Mouse (Mus musculus) kidney, adult 8-10 months (tissue): ENCODE results near the gene Hadhb.
"Not testable (repeated sequence)": the region's sequence is repeated elsewhere in the genome, so short reads cannot be mapped to it uniquely, and the experiment has no call there.

Source experiments
- DNase-seq, 2 experiments: peaks; one replicate each; pipeline ENCODE4 v3.0.0; 2022

Hadhb gene

GRCm38 (mm10) chr5:30187687-30188485, 32.8 kb downstream of the Hadhb start:
- no peak for DNase-seq

DNA sequence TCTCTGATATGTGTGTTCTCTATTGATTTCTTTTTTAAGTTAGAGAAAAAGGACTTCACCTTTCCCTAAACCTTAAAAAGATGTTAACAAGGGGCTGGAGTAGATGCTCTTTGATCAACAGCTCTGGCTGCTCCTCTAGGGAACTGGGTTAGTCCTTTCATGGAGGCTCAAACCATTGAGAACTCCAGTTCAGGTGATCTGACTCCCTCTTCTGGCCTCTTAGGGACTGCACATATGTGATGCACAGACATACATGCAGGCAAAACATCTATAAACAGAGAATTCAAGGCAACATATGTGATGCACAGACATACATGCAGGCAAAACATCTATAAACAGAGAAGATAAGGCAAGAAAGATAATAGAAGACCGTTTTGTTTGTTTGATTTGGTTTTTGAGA, 37.4 kb downstream of the Hadhb start:
- peak in 1 of 2 experiments; percentile 10 for DNase-seq

GRCm38 (mm10) chr5:30195340-30195739, 40.3 kb downstream of the Hadhb start:
- no peak for DNase-seq

DNA sequence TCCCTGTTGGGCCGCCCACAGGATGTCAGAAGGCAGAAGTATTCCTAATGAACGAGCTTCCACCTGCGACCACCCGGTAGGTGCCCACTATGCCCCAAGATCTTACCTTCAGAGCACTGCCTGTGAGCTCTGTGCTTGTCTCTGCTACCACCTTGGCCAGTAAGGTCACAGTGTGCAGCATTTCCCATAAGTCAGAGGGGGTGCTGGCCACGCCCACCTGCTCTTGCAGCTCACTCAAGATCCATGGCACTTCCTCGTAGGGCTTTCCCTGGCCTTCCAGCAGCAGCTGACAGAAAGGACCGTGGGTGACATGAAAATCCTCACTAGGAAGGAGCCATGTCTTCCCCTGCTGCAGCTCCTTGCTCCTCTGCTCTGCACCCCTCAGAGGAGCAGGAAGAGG, 43.2 kb downstream of the Hadhb start:
- no peak for DNase-seq

DNA sequence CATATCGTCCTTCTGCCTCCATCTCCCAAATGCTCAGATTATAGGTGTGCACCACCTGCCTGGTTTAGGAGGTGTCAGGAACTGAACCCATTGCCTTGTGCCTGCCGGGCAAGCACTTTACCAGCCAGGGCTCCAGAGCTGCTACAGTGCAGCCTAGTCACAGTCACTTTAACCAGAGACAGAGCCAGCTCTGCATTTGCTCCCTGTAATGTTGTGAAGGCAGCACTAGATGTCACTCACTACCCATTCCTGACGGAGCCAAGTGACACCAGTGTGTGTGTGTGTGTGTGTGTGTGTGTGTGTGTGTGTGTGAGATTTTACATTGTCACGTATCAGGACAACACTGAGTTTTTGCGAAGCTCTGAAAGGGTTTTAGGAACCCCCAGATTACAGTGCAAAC, 46.5 kb downstream of the Hadhb start:
- peak in 1 of 2 experiments; percentile 18 for DNase-seq

DNA sequence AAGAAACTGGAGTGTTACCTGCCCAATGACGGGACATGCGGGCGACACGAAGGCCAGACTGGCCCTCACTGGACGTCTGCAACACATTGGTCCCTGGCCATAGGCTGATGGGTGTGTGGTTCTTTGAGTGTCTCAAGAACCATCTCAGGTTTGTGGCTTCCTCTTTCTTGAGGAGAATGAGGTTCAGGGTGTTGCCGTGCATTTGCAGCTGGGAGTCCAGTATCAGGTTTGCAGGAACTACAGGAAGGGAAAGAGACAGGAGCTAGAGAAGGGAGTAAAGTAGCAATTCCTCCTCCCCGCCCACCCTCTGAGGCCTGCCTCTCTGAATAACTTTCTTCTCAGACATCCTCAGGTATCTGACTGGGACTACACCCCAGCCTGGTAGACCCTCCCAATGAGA, 47.2 kb downstream of the Hadhb start:
- DNase-seq = no peak

- DNase-seq = no peak
Observed at GRCm38 (mm10) chr5:30203216-30203885, 48.3 kb downstream of the Hadhb start.

DNA sequence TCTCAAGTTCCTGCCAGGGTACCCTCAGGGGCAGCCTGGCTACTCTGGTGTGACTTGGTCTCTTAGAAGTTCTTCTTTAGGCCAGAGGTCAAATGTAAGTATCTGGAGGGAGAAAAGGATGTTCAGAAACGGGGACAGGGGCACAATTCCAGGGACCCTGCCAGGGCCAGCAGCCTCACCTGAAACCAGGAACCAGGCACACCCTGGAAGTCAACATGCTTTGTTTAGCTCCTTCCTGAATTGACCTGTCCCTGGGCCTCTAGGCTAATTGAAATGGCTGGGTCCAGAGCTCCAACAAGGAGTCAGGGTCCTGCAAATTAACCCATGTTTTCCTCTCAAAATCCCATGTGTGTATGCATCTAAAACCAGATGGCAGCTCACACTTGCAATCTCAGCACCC, 49.4 kb downstream of the Hadhb start:
- DNase-seq = no peak

DNA sequence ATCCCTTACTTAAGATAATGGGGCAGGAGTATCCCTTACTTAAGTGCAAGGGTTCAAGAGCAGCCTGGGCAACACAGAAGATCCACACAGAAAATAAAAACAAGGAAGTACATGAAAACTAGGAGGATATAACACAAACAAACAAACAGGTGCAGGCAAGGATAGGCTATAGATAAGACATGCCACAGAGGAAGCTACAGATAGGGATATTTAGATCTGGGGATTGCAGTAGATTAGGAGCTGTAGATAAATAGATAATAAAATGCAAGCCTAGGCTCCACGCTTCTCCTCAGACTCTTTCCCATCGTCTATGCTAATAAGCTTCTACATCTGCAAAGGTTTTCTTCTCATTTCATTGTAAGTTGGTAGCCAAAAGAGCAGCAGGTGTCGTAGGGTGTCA, 50.0 kb downstream of the Hadhb start:
- no peak for DNase-seq

- DNase-seq = no peak
Observed at GRCm38 (mm10) chr5:30205493-30205892, 50.4 kb downstream of the Hadhb start, which contains the start of gene Adgrf3. Adgrf3 (minus strand) TSS chr5:30205722.

GRCm38 (mm10) chr5:30207276-30207675, 52.2 kb downstream of the Hadhb start:
- DNase-seq = peak in 1 of 2 experiments; percentile 47

- not testable (repeated sequence) for DNase-seq
Observed at GRCm38 (mm10) chr5:30210758-30211157, 55.7 kb downstream of the Hadhb start.

GRCm38 (mm10) chr5:30214889-30215288, 59.8 kb downstream of the Hadhb start:
- peak in 1 of 2 experiments; percentile 66 for DNase-seq

DNA sequence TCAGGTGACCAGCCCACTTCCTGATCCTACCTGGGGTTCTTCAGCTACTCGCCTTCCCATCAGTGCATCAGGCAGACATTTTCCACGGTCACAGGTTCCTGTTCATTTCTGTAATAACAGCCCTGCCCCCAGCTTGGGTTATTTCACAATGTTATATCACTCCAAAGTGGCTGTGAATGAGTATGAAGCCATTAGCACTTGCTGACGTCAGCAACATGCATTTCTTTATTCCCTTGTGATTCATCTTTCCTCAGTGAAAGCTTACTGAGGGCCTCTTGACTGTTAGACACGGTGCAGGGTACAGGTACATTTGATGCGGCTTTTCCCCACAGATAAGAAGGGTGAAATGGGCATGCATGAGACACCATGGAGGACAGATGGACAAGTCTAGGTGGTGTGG, 60.9 kb downstream of the Hadhb start:
- DNase-seq = no peak

DNA sequence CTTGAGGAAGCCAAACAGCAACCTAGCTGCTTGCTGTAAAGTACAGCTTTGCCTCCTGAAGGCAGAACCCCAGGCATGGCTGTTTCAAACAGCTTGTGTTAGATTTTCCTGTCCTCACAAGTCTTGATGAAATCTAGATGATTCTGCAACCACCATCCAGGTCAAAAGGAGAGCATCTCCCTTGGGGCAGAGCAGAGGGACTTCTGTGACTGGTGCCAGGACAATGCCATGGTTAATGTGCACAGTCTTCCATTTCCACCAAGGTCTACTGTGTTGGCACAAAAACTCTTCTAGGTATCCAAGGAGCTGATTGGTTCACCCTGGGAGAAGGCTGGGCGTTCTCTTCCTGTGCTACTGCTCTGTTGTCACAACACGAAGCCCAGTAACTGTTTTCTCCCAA, 64.7 kb downstream of the Hadhb start:
- DNase-seq = no peak

DNA sequence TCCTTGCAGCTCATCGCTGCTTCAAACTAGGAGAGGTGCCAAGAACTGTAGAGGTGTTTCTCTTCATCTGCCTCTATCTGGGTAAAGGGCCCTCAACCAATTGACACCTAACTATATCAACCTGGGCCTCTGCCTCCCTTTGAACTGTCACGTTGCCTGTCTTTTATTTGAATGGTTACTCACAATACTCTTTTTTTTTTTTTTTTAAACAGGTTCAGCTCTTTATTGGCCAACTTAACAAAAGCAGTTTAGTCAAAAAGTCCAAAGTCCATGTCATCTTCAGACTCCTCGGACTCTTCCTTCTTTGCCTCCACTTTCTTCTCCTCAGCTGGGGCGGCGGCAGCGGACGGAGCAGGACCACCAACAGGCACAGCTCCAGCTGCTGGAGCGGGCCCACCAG, 65.6 kb downstream of the Hadhb start:
- DNase-seq = no peak

DNA sequence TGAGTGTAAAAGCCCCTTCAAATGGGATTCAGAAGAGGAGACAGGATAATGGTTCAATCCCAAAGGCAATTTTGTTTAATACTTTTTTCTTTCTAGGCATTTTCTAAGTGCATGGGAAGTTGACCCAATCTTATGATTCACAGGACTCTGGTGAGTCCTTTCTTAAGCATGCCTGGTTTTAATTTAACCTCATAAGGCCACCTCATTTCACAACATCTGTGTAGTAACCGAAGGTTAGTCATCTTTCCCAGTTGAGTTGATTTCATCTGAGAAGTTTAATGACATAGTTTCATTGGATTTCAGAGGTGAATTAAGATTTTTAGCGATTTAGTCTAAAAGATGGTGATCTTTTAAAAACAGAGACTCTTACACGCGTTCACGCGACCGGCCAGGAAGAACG, 67.6 kb downstream of the Hadhb start:
- no peak for DNase-seq

DNA sequence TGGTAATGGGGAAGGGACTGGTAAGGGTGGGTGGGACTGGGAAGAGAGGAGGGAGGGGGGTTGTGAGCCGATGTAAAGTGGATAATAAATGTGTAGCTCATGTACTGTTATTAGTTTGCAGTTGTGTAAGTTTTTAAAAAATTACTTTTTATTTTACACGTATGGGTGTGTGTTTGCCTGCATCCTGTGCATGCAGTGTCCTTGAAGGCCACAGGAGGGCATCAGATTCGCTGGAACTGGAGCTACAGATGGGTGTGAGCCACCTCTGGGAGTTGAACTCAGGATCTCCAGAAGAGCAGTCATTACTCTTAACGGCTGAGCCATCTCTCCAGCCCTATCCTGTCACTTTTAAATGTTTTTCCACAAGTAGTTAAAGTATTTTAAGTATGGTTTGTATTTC, 75.9 kb downstream of the Hadhb start:
- peak in 1 of 2 experiments; percentile 34 for DNase-seq

DNA sequence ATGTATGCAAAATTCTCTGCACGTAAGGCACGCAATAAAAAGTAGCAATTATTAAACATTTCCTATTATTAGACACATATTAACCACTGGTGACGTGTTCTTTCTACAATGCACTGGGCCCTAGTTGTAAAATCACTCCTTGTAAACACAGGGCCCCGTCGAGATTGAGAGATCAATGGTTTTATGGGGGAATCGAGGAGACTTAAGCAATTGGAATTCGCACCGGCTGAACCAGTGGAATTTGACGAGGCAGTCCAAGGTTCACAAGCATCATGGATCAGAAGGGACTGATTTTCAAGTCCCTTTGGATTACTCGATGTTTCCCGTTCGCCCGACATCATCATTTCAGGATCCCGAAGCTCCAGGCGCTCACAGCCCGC, 76.8 kb downstream of the Hadhb start:
- no peak for DNase-seq

GRCm38 (mm10) chr5:30232271-30232971, 77.4 kb downstream of the Hadhb start, which contains the start of gene Selenoi:
Selenoi (plus strand) TSS chr5:30232581.
- peak; percentile 99 to 100 for DNase-seq

- DNase-seq = peak in 1 of 2 experiments; percentile 8
Observed at GRCm38 (mm10) chr5:30233042-30233441, 78.0 kb downstream of the Hadhb start.

DNA sequence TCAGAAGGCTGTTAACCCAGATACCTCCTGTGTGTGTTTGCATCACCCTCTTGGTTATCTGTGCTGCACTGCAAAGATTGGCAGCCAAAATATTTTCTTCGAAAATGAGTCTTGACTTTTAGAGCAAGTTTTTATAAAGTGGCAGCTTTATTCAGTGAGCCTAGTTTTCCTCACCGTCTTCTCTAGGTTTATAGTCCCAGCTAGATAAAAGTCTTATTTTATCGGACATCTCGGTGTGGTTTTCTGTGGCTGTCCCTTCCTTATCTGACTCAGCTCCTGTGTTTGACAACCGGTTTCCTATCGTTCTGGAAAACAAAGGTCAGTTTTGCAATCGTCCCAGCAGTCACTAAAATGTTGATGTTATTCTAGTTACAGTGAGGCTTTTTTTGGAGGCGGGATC, 78.9 kb downstream of the Hadhb start:
- DNase-seq = no peak
